In genomic region chr4:32156965-32157364, GRCm38 (mm10) we compare ENCODE assay signal across 16 mouse cellular contexts.
"Had no signal": no experiment of that assay in that cellular context is flagged by ENCODE, and none has a peak within 500 bp of the region (broad histone marks: within the 10 kb centered on the region; RNA-seq: fewer than 3 reads in every experiment).

No protein-coding gene starts in this region.

- H3K4me2 ChIP-seq: limb, embryonic 13.5 days; liver, embryonic 11.5 days; liver, embryonic 15.5 days; lung, embryonic 15.5 days; midbrain, embryonic 11.5 days; midbrain, embryonic 15.5 days; neural tube, embryonic 13.5 days had no signal

- H3K27me3 ChIP-seq: limb, embryonic 13.5 days; liver, embryonic 15.5 days; lung, embryonic 15.5 days; neural tube, embryonic 13.5 days had no signal

- H3K36me3 ChIP-seq: limb, embryonic 13.5 days; liver, embryonic 15.5 days; lung, embryonic 15.5 days; midbrain, embryonic 15.5 days; neural tube, embryonic 13.5 days had no signal

- H3K9me3 ChIP-seq: limb, embryonic 13.5 days; liver, embryonic 15.5 days; lung, embryonic 15.5 days; midbrain, embryonic 15.5 days; neural tube, embryonic 13.5 days had no signal

- DNase-seq: kidney, adult 8-10 months; kidney, postnatal 36 days; layer of hippocampus, adult 9-11 months; layer of hippocampus, postnatal 36 days; retina, postnatal 1 day; right cerebral cortex, postnatal 4 days; spleen, adult 18-20 months; thymus, adult 18-20 months; thymus, postnatal 14 days had no signal

- ATAC-seq: midbrain, embryonic 15.5 days had no signal

- H3K27ac ChIP-seq: limb, embryonic 13.5 days; liver, embryonic 15.5 days; lung, embryonic 15.5 days; midbrain, embryonic 15.5 days; neural tube, embryonic 13.5 days had no signal

- H3K4me3 ChIP-seq: limb, embryonic 13.5 days; liver, embryonic 15.5 days; lung, embryonic 15.5 days; midbrain, embryonic 15.5 days; neural tube, embryonic 13.5 days had no signal

- H3K9ac ChIP-seq: limb, embryonic 13.5 days; liver, embryonic 15.5 days; lung, embryonic 15.5 days; midbrain, embryonic 15.5 days; neural tube, embryonic 13.5 days had no signal
